Mouse (Mus musculus) erythroblast, embryonic 14.5 days (primary cell): ENCODE measurements around the gene Ndufs5. TPM values are rescaled to one million over a fixed set of nuclear protein-coding genes. Genes with fewer than 3 reads are reported as not detected.

Source experiments
- H3K27me3 ChIP-seq: 2 replicates; pipeline ENCODE4 v1.6.1; 2012; ENCODE audit warnings: inconsistent platforms; ENCODE audit not compliant: control insufficient read depth
- H3K36me3 ChIP-seq: 2 replicates; pipeline ENCODE4 v1.6.1; 2012; ENCODE audit warnings: mild to moderate bottlenecking, inconsistent platforms; ENCODE audit not compliant: control insufficient read depth
- H3K4me1 ChIP-seq: 2 replicates; pipeline ENCODE4 v1.6.1; 2012; ENCODE audit warnings: inconsistent platforms; ENCODE audit not compliant: control insufficient read depth
- H3K4me3 ChIP-seq: replicated peaks from 2 replicates; pipeline ENCODE3; 2012; ENCODE audit warnings: moderate library complexity, mild to moderate bottlenecking, inconsistent platforms
- H3K9me3 ChIP-seq: 2 replicates; pipeline ENCODE4 v1.6.1; 2012; ENCODE audit warnings: low read length, inconsistent platforms, mixed read lengths; ENCODE audit not compliant: control insufficient read depth
- GATA1 ChIP-seq: IDR thresholded peaks from 2 replicates; pipeline ENCODE4 v1.6.1; 2012; ENCODE audit warnings: low read length, inconsistent platforms, mixed read lengths
- TAL1 ChIP-seq: IDR thresholded peaks from 3 replicates; pipeline ENCODE4 v1.6.1; 2012; ENCODE audit warnings: low read length, inconsistent platforms, mixed read lengths
- polyA plus RNA-seq: library from polyadenylated mRNA; stranded (reverse); fragments of >175 nt; gene quantifications from 2 replicates; pipeline ENCODE4 v1.2.3, GENCODE M21; 2012

Ndufs5 gene
- polyA plus RNA-seq, 1 experiment = 13.5 TPM

- peaks cover 68% of the 10 kb centered on the region for H3K36me3 ChIP-seq
- H3K4me3 ChIP-seq = no peak overlapping the region
Measured at GRCm38 (mm10) chr4:123742891-123743290, 24.9 kb upstream of the Ndufs5 start.

GRCm38 (mm10) chr4:123738708-123739107 is 20.7 kb upstream of the Ndufs5 start:
- TF ChIP-seq GATA1 (no peak), TAL1 (no peak)
- H3K27me3 ChIP-seq = no peaks in the 10 kb centered on the region
- H3K36me3 ChIP-seq = peaks cover 84% of the 10 kb centered on the region

More at GRCm38 (mm10) chr4:123742891-123743290, 24.9 kb upstream of the Ndufs5 start:
- TF ChIP-seq GATA1 = no peak
- TF ChIP-seq TAL1 = no peak
- Histone ChIP-seq H3K9me3 (no peaks in the 10 kb centered on the region), H3K4me1 (peaks cover 10% of the 10 kb centered on the region), H3K27me3 (no peaks in the 10 kb centered on the region)

GRCm38 (mm10) chr4:123733532-123733931 is 15.5 kb upstream of the Ndufs5 start:
- peaks cover 50% of the 10 kb centered on the region for H3K36me3 ChIP-seq
- peaks cover 2% of the 10 kb centered on the region; the same call in 1 of the 2 replicates for H3K9me3 ChIP-seq
- H3K27me3 ChIP-seq = no peaks in the 10 kb centered on the region
- no peak overlapping the region for H3K4me3 ChIP-seq
- TF ChIP-seq GATA1 = no peak
- no peak for TF ChIP-seq TAL1
- no peaks in the 10 kb centered on the region; the same call in 1 of the 2 replicates for H3K4me1 ChIP-seq

More at GRCm38 (mm10) chr4:123738708-123739107, 20.7 kb upstream of the Ndufs5 start:
- H3K4me1 ChIP-seq = no peaks in the 10 kb centered on the region; the same call in 1 of the 2 replicates
- no peaks in the 10 kb centered on the region for H3K9me3 ChIP-seq
- no peak overlapping the region for H3K4me3 ChIP-seq

- H3K36me3 ChIP-seq = peaks cover 44% of the 10 kb centered on the region
Measured at GRCm38 (mm10) chr4:123732921-123733320, 14.9 kb upstream of the Ndufs5 start.

GRCm38 (mm10) chr4:123732163-123732910 is 14.3 kb upstream of the Ndufs5 start:
- Histone ChIP-seq H3K4me1 (no peaks in the 10 kb centered on the region; the same call in 1 of the 2 replicates), H3K9me3 (peaks cover 2% of the 10 kb centered on the region; the same call in 1 of the 2 replicates), H3K36me3 (peaks cover 40% of the 10 kb centered on the region), H3K27me3 (no peaks in the 10 kb centered on the region), H3K4me3 (no peak overlapping the region)
- TF ChIP-seq GATA1 (no peak), TAL1 (no peak)

More at GRCm38 (mm10) chr4:123732921-123733320, 14.9 kb upstream of the Ndufs5 start:
- H3K27me3 ChIP-seq = no peaks in the 10 kb centered on the region
- H3K4me1 ChIP-seq = no peaks in the 10 kb centered on the region; the same call in 1 of the 2 replicates
- TF ChIP-seq TAL1 (no peak), GATA1 (no peak)
- no peak overlapping the region for H3K4me3 ChIP-seq
- peaks cover 2% of the 10 kb centered on the region; the same call in 1 of the 2 replicates for H3K9me3 ChIP-seq

GRCm38 (mm10) chr4:123721761-123722160 is 3.8 kb upstream of the Ndufs5 start:
- H3K27me3 ChIP-seq = no peaks in the 10 kb centered on the region
- no peak for TF ChIP-seq GATA1
- TF ChIP-seq TAL1 = no peak
- no peak overlapping the region for H3K4me3 ChIP-seq
- no peaks in the 10 kb centered on the region for H3K9me3 ChIP-seq
- H3K4me1 ChIP-seq = peaks cover 19% of the 10 kb centered on the region
- no peaks in the 10 kb centered on the region for H3K36me3 ChIP-seq

GRCm38 (mm10) chr4:123718434-123718780 is 405 bp upstream of the Ndufs5 start:
- TF ChIP-seq GATA1 (no peak), TAL1 (no peak; the same call in 2 of the 3 replicates)
- Histone ChIP-seq H3K4me3 (peak overlapping the region; percentile 99), H3K27me3 (no peaks in the 10 kb centered on the region), H3K9me3 (no peaks in the 10 kb centered on the region), H3K4me1 (peaks cover 22% of the 10 kb centered on the region), H3K36me3 (peaks cover 21% of the 10 kb centered on the region)

- no peaks in the 10 kb centered on the region for H3K27me3 ChIP-seq
- peaks cover 27% of the 10 kb centered on the region for H3K36me3 ChIP-seq
- no peak overlapping the region for H3K4me3 ChIP-seq
- peaks cover 8% of the 10 kb centered on the region for H3K4me1 ChIP-seq
- H3K9me3 ChIP-seq = no peaks in the 10 kb centered on the region
- no peak for TF ChIP-seq TAL1
Measured at GRCm38 (mm10) chr4:123712431-123712830, 5.6 kb downstream of the Ndufs5 start.

GRCm38 (mm10) chr4:123707340-123707739 is 10.7 kb downstream of the Ndufs5 start:
- peaks cover 3% of the 10 kb centered on the region for H3K36me3 ChIP-seq
- H3K4me1 ChIP-seq = no peaks in the 10 kb centered on the region
- no peak overlapping the region for H3K4me3 ChIP-seq
- no peaks in the 10 kb centered on the region for H3K9me3 ChIP-seq
- no peaks in the 10 kb centered on the region for H3K27me3 ChIP-seq
- TF ChIP-seq GATA1 = no peak
- no peak for TF ChIP-seq TAL1

GRCm38 (mm10) chr4:123705340-123705739 is 12.7 kb downstream of the Ndufs5 start:
- Histone ChIP-seq H3K4me1 (no peaks in the 10 kb centered on the region), H3K36me3 (no peaks in the 10 kb centered on the region), H3K9me3 (no peaks in the 10 kb centered on the region), H3K27me3 (no peaks in the 10 kb centered on the region), H3K4me3 (no peak overlapping the region)
- TF ChIP-seq TAL1 = no peak
- no peak for TF ChIP-seq GATA1
